Mouse (Mus musculus) gastrocnemius, postnatal 10 days (tissue): ENCODE results near the gene Hexim2. TPM values are rescaled to one million over a fixed set of nuclear protein-coding genes. Genes with fewer than 3 reads are reported as not detected.

Experiments
- DNase-seq: peaks from one replicate; pipeline ENCODE4 v3.0.0; 2021; ENCODE audit warnings: mixed read lengths
- total RNA-seq, 2 experiments: library from RNA; stranded (reverse); gene quantifications; 2 replicates each; pipeline ENCODE4 v1.2.3; 2021

Hexim2 gene
- total RNA-seq, 2 experiments from 2014 or later: 5.8 to 6.7 TPM

DNA sequence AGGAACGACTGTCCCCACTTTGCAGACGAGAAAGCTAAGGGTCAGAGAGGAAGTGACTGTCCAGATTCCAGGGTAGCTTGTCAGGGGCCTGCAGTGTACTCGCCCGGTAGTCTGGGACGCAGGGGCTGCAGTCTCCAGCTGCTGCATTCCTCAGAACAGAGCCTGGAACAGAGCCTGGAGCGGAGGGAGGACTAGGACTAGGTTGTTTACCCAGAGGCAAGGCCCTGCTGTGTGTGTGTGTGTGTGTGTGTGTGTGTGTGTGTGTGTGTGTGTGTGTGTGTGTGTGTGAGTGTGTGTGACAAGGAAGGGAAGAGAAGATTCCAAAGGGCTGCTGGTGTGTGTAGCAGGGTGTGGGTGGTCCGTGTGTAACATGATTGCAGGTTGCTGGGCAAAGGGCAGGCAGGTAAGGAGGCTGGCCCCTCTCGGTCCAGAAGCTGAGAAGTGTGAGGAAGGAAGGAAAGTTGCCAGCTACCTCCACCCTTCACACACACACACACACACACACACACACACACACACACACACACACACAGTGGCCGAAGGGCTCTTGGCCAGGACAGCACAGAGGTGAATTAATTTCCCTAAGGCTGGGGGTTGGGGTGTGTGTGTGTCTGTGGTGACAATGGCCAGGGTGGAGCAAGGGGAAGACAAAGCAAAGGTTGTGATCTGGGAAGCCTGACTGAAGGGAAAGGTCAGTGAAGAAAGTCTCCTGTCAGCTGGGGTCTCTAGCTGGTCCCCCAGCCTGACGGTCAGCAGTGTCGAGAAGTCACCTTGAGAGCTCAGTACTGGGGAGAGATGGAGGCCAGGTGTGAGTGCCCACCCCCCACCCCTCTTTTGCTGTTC, 9.1 kb downstream of the Hexim2 start:
- peak; percentile 71 for DNase-seq

DNA sequence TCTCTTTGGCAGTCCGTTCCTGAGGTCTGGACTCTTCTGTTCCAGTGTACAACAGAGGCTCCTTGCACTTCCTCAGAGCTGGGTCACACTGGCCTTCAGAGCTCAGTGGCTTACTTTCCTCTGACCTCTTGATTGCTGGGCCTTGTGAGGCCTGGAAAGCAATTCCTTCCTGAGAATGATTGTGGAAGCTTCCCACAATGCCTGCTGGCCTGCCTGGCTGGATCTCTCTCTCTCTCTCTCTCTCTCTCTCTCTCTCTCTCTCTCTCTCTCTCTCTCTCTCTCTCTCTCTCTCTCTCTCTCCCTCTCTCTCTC, 9.7 kb downstream of the Hexim2 start:
- DNase-seq: no peak

DNA sequence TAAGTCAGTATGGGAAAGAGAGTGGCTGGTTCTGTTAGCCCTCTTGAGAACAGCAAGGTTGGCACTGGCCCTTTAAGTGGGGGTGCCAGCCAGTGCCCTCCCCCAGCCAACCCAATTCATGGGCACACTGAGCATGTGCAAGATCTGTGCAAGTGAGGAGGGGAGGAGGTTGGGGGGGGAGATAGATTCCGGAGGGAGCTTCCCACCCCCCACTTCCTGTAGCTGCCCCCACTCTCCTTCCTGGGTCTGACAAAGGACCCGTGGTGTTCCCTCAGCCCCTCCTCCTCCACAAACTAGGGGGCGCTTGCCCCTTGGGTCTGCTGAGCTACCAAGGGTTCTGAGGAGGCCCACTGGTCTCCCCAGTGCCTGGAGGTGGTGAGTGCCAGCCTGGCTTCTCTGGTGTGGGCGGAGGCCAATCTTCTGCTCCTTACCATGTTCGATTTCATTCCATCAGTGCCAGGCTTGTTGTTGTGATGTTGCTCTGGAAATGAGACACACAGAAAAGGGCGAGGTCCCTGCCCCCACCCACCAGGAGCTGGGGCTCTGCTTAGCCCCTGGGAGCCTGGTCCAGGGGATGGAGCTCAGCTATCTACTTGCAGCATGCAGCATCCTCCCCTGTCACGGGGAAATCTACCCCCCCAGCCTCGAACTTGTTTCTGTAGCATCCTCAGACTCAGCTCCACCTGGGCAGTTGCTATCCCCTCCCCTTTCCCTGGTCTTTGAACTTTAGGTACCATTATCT, 10.4 kb downstream of the Hexim2 start:
- no peak for DNase-seq

DNA sequence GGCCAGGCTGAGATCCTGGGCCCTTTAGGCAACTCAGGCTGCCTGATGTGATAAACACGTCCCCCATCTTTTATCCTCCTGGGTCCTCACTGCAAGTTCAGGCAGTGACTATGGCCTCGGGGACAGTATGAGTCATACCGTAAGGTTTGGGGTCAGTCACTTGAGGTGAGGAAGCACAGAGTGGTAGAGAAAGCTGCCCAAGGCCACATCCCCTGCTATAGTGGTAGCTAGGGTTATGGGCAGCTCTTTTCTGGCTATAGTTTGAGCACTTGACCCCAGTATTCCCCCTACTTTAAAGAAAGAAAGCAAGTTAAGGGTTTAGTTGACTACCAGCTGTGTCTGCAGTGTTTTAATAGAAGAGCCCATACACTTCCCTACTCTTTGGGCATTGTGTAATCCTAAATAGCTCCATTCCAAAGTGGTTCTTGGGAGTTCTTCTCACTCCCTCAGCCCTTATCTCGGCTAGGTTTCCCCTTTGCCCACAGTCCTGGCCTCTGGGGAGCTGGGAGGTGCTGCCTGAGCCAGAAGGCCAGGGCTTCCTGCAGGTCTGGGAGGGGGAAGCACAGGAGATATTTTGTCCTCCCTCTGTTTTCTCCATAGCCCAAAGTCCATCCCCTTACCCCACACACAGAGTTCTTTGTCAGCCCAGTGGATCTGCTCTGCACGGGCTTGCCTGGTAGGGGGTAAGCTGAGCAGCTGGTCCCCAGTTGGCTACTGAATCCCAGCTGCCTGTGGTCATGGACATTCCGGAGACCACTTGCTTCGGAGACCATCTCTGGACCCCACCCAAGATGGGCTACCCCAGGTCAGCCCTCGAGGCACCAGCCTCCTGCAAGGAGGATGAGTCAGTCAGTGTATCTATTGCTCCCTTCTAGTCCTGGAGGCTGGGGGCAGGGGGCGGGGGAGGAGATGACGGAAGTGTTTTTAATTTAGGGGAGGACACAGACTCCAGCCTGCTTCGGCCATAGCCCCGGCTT, 12.4 kb downstream of the Hexim2 start:
- no peak for DNase-seq

DNA sequence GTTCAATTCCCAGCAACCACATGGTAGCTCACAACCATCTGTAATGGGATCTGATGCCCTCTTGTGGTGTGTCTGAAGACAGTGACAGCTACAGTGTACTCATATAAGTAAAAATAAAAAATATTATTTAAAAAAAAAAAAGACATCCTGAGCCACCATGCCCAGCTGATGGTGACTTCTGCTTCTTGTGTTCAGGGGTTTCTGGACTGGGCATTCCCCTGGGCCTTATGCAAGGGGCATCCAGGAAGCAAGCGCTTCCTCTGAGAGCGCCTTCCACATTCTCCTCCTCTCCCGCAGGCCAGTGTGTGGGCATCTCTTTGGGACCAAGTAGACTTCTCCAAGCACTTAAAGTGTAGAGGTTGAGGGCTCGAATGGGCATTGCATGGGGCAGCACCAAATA, 14.2 kb downstream of the Hexim2 start:
- DNase-seq: no peak

DNA sequence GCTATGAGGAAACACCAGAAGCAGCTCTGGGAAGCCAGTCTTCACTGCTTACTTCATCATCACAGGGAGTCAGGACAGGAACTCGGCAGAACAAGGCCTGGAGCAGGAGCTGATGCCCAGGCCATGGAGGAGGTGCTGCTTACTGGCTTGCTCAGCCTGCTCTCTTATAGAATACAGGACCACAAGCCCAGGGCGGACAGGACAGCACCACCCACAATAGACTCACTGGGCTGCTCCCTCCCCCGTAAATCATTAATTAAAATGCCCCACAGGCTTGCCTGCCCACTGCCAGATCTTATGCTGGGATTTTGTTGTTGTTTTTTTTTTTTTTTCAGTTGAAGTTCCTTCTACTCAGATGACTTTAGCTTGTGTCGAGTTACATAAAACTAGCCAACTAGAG, 15.5 kb downstream of the Hexim2 start:
- no peak for DNase-seq

DNA sequence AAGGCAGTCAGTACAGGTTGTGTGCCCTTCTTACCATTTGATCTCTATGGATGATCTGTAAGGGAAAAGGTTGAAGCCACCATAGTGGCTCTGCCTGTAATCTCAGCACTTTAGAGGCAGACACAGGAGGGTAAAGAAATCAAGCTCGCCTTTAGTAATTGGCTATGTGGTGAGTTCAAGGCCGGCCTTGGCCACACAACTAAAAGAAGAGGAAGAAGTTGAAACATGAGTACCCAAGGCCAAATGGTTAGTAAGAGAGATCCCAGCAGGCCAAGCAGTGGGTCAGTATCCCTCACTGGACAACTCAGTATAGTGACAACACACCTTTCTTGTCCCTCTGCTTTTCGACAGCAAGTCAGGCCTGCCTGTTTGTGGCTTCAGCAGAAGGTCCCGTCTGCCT, 17.5 kb downstream of the Hexim2 start:
- no peak for DNase-seq

DNA sequence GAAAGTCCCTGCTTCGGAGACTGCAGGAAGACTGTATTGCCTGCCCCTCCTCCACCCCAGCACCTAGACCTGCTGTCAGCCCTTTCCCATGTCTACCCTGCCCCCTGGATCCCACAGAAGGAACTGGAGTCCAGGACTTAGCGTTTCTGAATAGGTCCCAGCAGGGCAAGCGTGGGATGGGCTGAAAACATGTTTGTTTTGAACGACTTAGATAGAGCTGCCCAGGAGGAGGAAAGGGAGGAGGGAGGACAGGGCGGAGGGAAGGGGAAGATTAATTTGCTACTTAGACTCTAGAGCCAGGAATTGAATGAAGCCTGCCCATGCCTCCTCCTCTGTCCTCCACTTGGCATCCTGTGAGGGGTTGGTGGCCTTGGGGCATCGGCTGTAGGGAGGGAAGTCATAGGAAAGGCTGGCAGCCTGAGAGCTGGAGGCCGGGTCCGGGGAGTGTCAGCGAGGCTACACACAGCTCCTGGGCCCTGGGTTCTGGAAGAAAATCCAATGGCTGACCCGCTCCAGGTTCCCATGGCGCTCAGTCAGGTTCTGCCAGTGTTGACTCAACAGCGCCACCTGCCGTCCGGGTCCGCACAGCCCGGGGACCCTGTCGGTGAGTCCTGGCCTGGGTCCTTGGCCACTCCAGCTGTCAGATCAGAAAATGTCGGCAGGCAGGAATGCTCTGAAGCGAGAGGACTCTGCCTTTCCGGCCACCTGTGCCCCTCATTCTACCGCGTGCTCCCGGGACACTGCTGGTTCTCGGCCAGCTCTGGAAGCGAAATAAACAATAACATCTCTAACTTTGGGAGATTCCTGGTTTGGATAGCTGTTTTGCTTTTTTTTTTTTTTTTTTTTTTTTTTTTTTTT, 26.6 kb downstream of the Hexim2 start:
- DNase-seq: peak; percentile 99

DNA sequence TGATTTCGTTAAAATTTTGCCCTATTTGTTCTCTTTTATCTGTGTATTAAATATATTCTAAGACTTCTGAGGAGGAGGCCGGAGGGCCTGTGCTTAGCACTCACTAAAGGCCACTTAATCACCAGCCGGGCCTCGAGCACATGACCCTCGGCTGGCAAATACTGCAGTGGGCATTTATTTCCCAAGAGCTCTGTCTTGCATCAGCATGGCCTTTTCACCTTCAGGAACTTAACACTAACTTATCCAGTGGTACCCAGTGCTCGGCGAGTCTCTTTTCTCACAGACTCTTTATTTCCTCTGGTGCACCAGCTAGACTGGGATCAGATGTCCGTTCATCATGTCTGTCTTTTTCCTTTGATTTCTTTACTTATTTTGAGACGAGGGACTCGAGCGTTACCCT, 28.5 kb downstream of the Hexim2 start:
- no peak for DNase-seq

DNA sequence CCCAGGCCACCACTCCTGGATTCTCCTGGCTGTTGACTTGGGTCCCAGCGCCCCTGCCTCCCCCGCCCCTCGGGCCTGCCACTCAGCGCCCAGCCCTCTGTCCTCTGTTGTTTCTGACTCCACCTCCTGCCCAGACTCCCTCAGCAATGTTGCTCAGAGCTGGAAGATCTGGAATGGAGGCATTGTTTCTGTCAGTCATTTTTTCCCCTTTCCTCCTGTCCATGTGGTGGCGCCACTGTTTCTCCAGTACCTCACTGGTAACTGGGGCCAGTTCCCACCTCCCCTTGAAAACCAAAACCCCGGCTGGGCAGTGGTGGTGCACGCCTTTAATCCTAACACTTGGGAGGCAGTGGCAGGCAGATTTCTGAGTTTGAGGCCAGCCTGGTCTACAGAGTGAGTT, 29.2 kb downstream of the Hexim2 start:
- no peak for DNase-seq

DNA sequence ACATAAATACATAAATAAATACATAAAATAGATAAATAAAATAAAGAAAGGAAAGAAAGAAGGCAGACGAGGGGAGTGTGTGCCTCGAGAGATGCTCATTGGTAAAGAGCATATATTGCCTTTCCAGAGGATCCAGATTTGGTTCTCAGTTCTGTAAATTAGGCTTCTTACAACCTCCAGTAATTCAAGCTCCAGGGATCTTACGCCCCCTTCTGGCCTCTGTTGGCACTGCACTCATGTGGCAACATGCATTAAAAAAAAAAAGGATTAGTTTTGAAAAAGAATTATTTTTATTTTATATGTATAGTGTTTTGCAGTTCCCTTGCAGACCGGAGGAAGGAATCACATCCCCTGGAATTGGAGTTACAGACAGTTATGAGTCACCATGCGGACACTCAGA, 29.9 kb downstream of the Hexim2 start:
- DNase-seq: no peak

DNA sequence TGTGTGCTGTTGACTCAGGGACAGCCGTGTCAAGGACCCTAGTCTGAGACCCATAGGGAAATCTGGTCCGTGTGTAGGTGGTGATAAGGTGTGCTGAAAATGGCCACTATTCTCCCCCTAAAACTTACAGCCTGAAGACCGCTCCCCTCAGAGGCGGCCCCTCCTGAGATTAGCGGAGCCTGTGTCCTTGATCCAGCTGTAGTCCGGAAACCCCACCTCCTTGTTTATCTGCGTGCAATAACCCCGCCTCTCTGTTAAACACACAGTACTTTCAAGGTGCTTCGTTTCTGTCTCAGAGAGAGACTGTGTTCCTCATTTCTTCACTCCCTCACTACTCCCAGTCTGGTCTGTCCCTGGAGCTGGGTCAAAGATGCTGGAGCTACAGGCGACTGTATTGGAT, 32.2 kb downstream of the Hexim2 start:
- DNase-seq: no peak

DNA sequence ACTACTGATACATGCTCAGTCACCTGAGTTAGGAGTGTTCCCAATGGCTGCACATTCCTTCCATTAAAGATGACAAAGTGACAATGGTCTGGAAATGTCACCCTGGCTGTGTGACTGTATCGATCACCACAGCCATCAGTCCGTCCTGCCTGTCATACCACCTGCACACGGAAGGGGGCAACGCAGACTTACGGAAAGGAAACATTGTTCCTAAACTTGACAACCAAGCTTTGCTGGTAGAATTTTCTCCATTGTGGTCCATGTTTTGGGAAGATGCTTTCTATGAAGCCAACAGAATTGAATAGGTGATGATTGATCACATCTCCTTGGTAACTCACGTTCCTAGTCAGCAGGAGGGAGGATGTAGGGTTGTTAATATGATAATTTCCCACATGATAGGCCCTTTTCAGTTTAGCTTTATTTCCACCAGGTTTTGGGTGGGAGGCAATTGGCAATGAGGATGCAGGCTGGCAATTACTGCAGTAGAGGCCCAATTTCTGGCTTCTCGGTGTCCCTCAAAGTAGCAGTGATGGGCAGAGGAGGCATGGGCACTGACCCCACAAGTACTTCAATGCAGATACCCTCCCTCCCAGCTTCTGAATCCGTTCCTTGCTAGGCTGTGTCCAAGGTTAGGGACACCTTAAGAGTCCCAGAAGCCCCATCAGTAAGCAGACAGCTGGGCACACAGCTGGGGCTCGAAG, 36.6 kb downstream of the Hexim2 start:
- DNase-seq: peak; percentile 62

DNA sequence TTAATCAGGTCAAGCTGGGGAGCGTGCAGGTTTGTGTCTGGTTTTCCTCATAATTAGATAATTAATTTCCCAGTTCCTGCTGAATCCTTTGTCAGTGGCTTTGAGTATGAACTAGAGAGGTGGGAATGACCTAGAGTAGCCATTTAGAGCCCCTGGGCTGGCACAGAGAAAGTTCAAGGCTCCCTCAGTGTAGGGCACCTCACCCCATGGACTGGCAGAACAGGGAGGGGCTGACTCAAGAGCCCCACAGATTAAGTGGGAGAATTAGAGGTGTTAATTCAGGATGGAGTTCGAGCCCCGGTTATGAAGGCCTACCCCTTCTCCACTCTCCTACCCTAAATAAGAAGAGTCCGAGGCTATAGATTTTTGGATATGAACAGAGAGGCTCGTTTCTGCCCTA, 37.4 kb downstream of the Hexim2 start:
- no peak for DNase-seq

DNA sequence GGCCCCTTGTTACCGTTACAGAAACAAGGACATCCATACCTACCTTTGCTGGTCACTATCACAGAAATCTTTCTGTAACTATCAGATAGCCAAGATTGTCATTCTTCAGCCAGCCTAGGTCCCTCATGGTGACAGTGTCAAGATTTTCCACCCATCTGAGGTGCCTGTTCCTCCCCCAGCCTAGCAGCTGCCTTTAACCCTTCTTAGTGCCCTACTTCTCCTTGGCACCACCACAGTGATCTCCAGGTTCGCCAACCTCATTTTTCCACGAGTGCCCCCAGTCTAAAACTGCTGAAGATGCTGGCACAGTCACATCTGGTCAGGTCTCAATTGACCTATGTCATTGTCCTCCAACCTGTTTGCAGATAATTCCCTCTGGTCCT, 37.9 kb downstream of the Hexim2 start:
- DNase-seq: no peak

DNA sequence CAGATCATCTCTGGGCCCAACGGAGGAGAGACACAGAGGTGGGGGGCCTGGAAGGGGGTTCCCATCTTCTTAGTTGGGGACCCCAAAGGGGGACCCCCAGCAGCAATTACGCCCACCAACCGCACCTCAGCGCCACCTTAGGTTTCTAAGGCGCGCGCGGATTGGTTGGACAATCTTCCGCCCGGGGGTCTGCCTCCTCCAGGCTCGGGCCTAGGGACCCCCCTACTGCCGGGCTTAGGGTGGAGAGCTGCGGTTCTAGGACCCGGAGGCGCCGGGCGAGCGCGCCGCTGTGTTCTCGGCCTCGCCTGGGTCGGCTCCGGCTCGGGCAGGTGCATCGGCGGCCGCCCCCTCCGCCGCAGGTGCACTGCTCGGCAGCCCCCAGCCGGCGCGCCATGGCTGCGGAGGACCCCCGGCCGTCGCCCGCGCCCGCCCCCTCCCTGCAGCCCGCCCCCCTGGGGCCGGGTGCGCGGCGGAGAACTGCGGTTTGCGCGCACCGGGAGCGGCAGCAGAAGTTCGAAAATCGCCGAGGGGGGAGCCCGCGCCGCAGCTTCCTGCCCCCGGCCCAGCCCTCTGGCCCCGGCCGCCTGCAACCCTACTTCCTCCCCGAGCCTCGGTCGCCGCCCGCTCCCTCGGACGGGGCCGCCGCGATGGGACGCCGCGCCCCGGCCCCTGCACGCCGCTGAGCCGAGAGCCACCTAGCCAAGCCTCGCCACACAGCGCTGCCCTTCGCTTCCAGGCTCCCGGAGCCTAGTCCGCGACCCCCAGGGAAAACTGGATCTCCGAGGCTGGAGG, 38.5 kb downstream of the Hexim2 start, which contains the start of gene Fmnl1:
TSS of gene Fmnl1 (plus strand) at position 614 of the 792 bp plus-strand sequence.
- DNase-seq: peak; percentile 57

DNA sequence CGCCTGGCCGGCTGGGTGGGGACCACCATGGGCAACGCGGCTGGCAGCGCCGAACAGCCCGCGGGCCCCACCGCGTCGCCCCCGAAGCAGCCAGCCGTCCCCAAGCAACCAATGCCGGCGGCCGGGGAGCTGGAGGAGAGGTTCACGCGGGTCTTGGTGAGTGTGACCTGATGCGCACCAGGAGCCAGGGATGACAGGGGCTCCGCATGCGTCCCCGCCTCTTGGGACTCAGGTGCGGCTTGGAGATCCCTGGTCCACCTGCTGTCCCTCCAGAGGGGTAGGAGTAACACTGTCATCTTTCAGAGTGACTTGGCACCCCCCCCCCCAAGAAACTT, 39.0 kb downstream of the Hexim2 start:
- no peak for DNase-seq

DNA sequence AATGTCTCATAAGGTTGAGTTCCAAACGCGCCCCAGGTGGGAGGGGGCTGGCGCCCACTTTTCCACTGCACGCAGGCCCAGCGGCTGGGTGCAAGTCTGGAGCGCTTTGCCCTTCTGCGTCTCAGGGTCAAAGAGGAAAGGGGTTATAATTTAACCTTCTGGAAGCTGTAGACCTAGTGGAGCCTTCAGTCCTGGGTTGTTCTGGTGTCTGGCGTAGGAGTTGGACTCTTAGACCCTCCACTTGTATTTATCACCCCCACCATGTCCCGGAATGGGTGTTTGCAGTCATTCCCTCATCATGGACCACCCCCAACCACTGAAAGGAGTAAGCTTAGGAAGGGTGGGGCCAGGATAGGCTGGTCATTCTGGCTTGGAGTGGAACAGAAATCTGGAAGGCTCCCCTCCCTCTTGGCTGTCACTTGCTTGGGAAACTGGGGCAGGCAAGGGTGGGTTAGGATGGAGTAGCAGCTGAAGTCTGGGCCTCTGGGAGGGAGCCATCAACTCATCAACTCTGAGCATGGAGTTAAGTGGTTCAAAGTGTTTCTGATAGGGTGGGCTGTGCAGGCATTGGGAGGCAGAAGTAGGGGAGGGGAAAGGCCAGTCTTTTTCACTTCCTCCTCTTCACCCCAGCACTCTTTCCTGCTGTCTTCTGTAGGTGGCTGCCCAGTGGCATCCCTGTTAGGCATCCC, 39.6 kb downstream of the Hexim2 start:
- DNase-seq: no peak

DNA sequence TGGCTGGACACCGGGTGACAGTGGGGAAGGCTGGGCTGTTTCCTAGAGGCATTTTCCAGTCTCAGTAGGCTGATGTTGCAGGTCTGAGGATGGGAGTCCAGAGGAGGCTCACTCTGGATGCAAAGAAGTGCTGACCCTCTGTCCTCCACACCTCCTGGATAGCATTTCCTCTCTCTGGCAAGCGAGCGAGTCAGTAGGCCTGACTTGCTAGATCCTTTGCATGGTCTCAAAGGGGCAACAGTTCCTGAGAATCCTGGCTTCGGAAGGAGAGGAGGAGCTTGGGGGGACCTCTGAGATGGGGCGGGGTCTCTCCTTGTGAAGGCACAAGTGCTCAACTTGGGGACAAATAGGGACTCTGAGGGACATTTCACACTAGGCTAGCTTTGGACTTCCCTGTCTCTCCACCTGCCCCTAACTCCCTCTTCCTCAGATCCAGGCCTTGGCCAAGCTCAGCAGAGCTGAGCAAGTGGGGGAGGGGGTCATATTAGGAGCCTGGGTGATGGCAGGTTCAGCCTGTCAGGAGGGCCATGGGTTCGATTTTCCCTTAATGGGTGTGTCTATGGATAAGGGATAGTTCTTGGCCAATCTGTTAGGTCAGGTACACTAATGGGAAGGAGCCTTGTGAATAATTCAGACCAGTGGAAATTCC, 40.3 kb downstream of the Hexim2 start:
- no peak for DNase-seq
